Mouse (Mus musculus) left cerebral cortex, adult 2 months (tissue): ENCODE measurements around the gene Nudt13. TPM values are rescaled to one million over a fixed set of nuclear protein-coding genes. Genes with fewer than 3 reads are reported as not detected.
"Not testable (repeated sequence)": the region's sequence is repeated elsewhere in the genome, so short reads cannot be mapped to it uniquely, and the experiment has no call there.

Experiments used
- DNase-seq, 2 experiments: peaks; one replicate each; pipeline ENCODE4 v3.0.0; 2021 to 2022; ENCODE audit warnings: low spot score in 2 of 2, mixed read lengths in 1 of 2; ENCODE audit errors: extremely low spot score in 1 of 2
- H3K27ac ChIP-seq: fragments of 200-600 bp; 2 replicates; pipeline ENCODE4 v1.8.1; 2022
- H3K4me3 ChIP-seq: fragments of 200-600 bp; 2 replicates; pipeline ENCODE4 v1.8.1; 2022
- CTCF ChIP-seq: fragments of 200-600 bp; IDR thresholded peaks from 2 replicates; pipeline ENCODE4 v1.8.1; 2022; ENCODE audit warnings: antibody characterized with exemption, mild to moderate bottlenecking, moderate library complexity
- intact Hi-C: fragments of 180-260 bp; cut with DNase I; formaldehyde crosslinking; loops from one replicate; pipeline ENCODE4 v1.15.1; 2025
- total RNA-seq, 2 experiments: library from RNA; stranded (reverse); gene quantifications; 2 replicates each; pipeline ENCODE4 v1.2.3; 2021

Gene Nudt13
- total RNA-seq, 2 experiments from 2014 or later: 17.3 to 18.6 TPM

DNA sequence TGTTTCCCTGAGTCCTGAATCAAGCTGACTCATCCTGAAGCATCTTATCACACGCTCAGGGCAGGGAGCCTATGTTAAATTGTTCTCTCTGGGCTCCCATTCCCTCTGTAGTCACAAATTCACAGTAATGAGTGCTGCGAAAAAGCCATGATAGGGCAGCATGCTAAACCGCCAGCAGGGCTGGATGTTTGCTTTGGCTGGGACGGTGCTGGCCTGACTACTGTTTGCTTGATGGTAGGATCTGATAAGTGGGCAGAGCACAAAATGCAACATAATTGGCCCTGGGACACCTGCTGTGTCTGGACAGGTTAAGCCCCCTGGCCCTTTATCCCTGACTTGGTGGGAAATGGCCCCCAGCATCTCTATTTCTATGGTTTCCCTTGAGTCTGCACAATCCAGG is 3.1 kb upstream of the Nudt13 start:
- no peak for TF ChIP-seq CTCF
- intact Hi-C loops: loop anchor here (1.0 kb wide), 1 partner anchor 17 kb away; no protein-coding TSS in a partner anchor
- no peak for DNase-seq
- H3K4me3 ChIP-seq: no peak overlapping the region
- no peak overlapping the region for H3K27ac ChIP-seq

- no peak for DNase-seq
- no peak for TF ChIP-seq CTCF
- H3K27ac ChIP-seq: peak overlapping the region; percentile 37; the same call in 1 of the 2 replicates
- peak overlapping the region; percentile 56 for H3K4me3 ChIP-seq
- intact Hi-C loops: no loop called here
Measured at GRCm38 (mm10) chr14:20294947-20295346, 450 bp downstream of the Nudt13 start.

DNA sequence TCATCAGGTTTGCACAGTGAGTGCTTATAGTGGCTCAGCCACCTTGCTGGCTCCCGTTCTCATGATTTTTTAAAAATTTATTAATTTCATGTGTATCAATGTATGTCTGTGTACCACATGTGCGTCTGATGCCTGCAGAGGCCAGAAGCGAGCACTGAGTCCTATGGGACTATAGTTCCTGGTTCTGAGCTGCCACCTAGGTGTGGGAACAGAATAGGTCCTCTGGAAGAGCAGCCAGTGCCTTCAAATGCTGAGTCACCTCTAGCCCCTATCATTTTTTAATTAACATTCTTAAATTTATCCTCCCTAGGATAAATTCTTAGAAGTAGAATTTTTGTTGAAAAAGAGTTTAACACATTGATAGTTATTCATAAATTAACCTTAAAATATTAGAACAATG is 3.1 kb downstream of the Nudt13 start:
- TF ChIP-seq CTCF: no peak
- no peak overlapping the region for H3K4me3 ChIP-seq
- intact Hi-C loops: no loop called here
- H3K27ac ChIP-seq: no peak overlapping the region
- no peak for DNase-seq

DNA sequence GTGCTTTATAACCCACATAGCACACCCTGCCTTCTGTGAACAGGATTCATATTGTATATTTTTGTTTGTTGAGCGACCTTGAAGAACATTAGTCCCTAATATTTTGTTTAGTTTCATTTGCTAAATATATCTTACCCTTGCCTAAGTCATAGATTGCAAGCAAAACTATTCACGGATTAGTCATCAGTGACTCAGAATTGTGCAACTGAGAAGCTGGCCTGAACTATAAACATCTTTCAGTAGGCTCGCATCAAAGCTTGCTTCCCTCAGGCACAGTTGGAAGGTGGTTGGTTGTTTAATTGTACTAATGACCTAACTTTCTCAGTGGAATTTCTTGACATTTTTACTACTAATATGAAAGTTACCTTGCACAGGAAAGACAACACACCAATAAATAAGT is 3.6 kb downstream of the Nudt13 start:
- intact Hi-C loops: no loop called here
- no peak for TF ChIP-seq CTCF
- DNase-seq: no peak
- Histone ChIP-seq H3K4me3 (no peak overlapping the region), H3K27ac (no peak overlapping the region)

GRCm38 (mm10) chr14:20305085-20305484 is 10.6 kb downstream of the Nudt13 start:
- H3K4me3 ChIP-seq, H3K27ac ChIP-seq, DNase-seq, intact Hi-C loops: not testable (repeated sequence)
- TF ChIP-seq CTCF: peak; percentile 30

- no peak for TF ChIP-seq CTCF
- DNase-seq: no peak
- no peak overlapping the region for H3K27ac ChIP-seq
- intact Hi-C loops: no loop called here
- no peak overlapping the region for H3K4me3 ChIP-seq
Measured at GRCm38 (mm10) chr14:20315137-20315536, 20.6 kb downstream of the Nudt13 start.

GRCm38 (mm10) chr14:20319420-20319819 is 24.9 kb downstream of the Nudt13 start:
- peak; percentile 72 for TF ChIP-seq CTCF
- peak in 1 of 2 experiments; percentile 45 for DNase-seq
- no peak overlapping the region for H3K4me3 ChIP-seq
- intact Hi-C loops: no loop called here
- H3K27ac ChIP-seq: no peak overlapping the region

DNA sequence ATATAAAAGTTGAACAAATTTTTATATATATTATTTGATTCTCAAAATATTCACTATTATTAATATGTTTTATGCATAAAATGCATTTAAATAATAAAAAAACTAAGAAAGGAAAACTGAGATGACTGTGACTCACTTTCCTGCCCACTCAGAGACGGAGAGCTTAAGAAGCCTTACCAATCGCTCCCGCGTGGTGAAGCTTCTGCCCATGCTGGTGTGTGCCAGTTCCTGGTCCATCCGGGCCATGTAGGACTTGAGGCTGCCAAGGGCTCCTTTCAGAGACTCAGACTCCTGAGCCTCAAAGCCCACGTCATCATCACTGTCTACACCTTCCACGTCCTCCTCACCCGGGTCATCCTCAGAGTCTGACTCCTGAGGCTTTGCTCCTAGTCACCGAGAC is 29.7 kb downstream of the Nudt13 start:
- no peak overlapping the region for H3K27ac ChIP-seq
- no peak for TF ChIP-seq CTCF
- intact Hi-C loops: no loop called here
- no peak overlapping the region for H3K4me3 ChIP-seq
- DNase-seq: no peak

- TF ChIP-seq CTCF: peak; percentile 45
- intact Hi-C loops: no loop called here
- H3K27ac ChIP-seq: no peak overlapping the region
- no peak for DNase-seq
- no peak overlapping the region for H3K4me3 ChIP-seq
Measured at GRCm38 (mm10) chr14:20328474-20328873, 34.0 kb downstream of the Nudt13 start.

GRCm38 (mm10) chr14:20331316-20331715 is 36.8 kb downstream of the Nudt13 start:
- no peak overlapping the region for H3K4me3 ChIP-seq
- DNase-seq: no peak
- TF ChIP-seq CTCF: no peak
- H3K27ac ChIP-seq: no peak overlapping the region
- intact Hi-C loops: no loop called here

DNA sequence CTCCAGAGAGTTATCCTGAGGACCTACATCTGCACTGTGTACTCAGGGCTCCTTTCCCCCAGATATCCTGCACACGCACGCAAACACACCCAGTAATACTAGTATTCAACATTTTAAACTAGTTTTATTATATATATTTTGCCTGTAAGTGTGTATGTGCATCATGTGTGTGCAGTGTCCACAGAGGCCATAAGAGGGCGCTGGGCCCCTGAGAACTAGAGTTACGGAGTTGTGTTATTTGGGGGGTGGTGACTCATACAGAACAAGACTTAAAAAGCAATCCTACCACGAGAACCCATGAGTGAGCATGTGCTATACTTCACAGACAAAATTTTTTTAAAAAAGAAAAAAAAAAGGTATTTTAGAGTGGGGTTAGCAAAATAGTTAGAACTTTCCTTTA is 44.9 kb downstream of the Nudt13 start:
- Histone ChIP-seq H3K27ac (no peak overlapping the region), H3K4me3 (no peak overlapping the region)
- TF ChIP-seq CTCF: peak; percentile 8
- DNase-seq: no peak
- intact Hi-C loops: no loop called here

DNA sequence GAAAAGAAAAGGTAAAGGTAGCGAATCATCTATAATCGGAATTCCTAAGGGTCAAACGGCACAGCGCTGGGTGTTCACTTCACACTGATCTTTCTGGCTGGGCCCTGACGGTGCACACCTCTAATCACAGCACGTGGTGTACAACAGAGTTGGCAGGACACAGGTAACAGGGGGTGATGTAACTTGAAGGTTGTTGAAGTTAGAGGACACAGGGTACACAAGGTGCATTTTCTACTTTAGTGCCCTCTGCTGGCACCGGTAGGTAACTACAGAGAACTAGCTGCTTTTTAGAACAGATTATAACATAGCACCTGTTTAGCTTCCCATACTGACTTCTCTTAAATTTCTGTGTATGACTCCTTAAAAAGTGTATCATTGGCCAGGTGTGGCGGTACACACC is 45.7 kb downstream of the Nudt13 start:
- TF ChIP-seq CTCF: peak; percentile 62
- Histone ChIP-seq H3K27ac (no peak overlapping the region), H3K4me3 (no peak overlapping the region)
- intact Hi-C loops: no loop called here
- no peak for DNase-seq

DNA sequence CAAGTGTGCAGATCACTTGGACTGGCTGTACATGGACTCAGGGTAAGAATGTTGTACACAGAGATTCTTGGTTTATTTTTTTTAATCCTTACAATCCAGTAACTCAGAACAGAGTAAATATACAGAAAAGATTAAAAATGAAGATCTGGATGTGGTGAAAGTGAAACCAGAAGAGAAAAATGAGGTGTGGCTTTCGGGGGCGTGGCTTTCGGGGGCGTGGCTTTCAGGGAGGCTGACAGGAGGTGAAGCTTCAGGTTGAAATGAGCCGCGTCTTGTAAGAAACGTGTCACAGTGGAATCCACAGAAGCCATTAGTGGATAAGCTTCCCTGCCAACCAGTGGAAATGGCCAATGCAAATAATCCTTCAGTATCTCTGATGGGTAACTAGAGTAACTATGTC is 46.4 kb downstream of the Nudt13 start:
- no peak for DNase-seq
- Histone ChIP-seq H3K27ac (no peak overlapping the region), H3K4me3 (no peak overlapping the region)
- TF ChIP-seq CTCF: no peak
- intact Hi-C loops: no loop called here

DNA sequence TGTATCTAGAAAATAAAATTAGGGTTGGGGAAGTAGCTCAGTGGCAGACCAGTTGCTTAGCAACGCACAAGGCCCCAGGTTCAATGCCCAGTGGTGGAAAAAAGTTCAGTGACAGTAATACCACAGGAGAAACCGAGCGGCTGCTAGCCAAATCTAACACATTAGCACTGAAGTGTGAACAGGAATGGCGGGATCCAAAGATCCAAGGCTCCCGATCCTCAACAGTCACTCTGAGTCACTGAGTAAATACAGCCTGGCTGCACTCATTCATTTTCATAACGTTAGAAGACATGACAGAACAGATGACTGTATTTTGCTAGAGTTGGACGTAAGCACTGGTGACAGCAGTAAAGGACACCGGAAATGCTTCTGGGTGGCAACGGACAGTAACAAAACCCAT is 51.4 kb downstream of the Nudt13 start:
- TF ChIP-seq CTCF: no peak
- DNase-seq: no peak
- intact Hi-C loops: no loop called here
- Histone ChIP-seq H3K4me3 (no peak overlapping the region), H3K27ac (no peak overlapping the region)
